Comparison of ENCODE assay signal across 8 mouse cellular contexts in the genomic region with DNA sequence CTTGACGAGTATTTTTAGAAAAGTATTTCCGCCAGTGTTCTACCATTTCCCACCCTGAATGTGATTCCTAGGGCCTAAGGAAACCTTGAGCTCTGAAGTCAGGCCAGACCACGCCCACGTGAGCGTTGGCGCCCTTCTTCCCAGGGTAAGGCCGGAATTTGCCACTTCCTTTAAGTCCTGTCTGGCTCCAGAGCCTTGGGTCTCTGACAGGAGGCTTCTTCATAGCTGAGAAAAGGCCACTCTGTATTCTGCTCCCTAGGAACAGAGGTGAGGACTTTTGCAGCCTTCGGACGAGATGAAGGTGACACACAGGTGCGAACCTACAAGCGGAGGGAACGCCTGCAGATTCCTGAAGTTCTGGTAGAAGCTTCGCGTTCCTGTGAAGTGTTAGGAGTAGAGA. TPM values are rescaled to one million over a fixed set of nuclear protein-coding genes. Genes with fewer than 3 reads are reported as not detected.
DNase-seq lines count a peak whose midpoint lies in the region; ATAC-seq lines count a peak whose summit lies in the region.

Gene Ptdss2, plus strand, starts transcription at position 138 of the 400 bp plus-strand sequence.

- no peaks in the 10 kb centered on the region; the same call in 1 of the 2 replicates for H3K27me3 ChIP-seq in forebrain, embryonic 11.5 days (ENCODE audit: control insufficient read depth, insufficient read depth, low read length)

- intact Hi-C loops in heart, postnatal 25 days (cut with DNase I), result loop anchor here (2.0 kb wide), 1 partner anchor 45 kb away; no protein-coding TSS in a partner anchor

- no peak for ATAC-seq in forebrain, embryonic 11.5 days (replicated peaks; ENCODE audit: low FRiP score)

- H3K4me3 ChIP-seq in forebrain, embryonic 11.5 days (ENCODE audit: low read depth, low read length), result peak within 1 kb of the TSS; percentile 43

- WGBS in forebrain, embryonic 11.5 days, result 53% methylated on average over 14 of the region's 14 CpGs

- H3K9ac ChIP-seq in forebrain, embryonic 11.5 days (ENCODE audit: low read length), result peak within 1 kb of the TSS; percentile 59

- no peaks in the 10 kb centered on the region for H3K36me3 ChIP-seq in forebrain, embryonic 11.5 days (ENCODE audit: control insufficient read depth, insufficient read depth, low read length)

- peak; percentile 5 for DNase-seq in thymus, postnatal 14 days
- no peak for DNase-seq in thymus, adult 18-20 months
- no peak for DNase-seq in forebrain, embryonic 11.5 days (ENCODE audit: low spot score)
- peak; percentile 38 for DNase-seq in heart, postnatal 25 days (ENCODE audit: low spot score)
- DNase-seq in layer of hippocampus, postnatal 14 days (ENCODE audit: low spot score in 2 of 2), result no peak
- peak; percentile 74 for DNase-seq in lung, postnatal 25 days (ENCODE audit: low spot score)
- no peak for DNase-seq in right cerebral cortex, adult 2 months (ENCODE audit: low spot score in 2 of 2)
- DNase-seq in thymus, postnatal 25 days, result no peak

- H3K4me1 ChIP-seq in forebrain, embryonic 11.5 days (replicated peaks; ENCODE audit: control insufficient read depth, insufficient read depth, low read length), result no peaks in the 10 kb centered on the region

- peak within 1 kb of the TSS; percentile 59; the same call in 1 of the 2 replicates for H3K27ac ChIP-seq in forebrain, embryonic 11.5 days (ENCODE audit: low read depth, low read length)

- H3K4me2 ChIP-seq in forebrain, embryonic 11.5 days (ENCODE audit: low read depth, low read length, severe bottlenecking), result peak within 1 kb of the TSS; percentile 64

- H3K9me3 ChIP-seq in forebrain, embryonic 11.5 days (ENCODE audit: control insufficient read depth, low read length), result no peaks in the 10 kb centered on the region

RNA-seq across cellular contexts. Expression of gene Ptdss2, which starts in this region (rescaled TPM):
- 70.9 and 75.3 TPM in 2 replicates for polyA plus RNA-seq in forebrain, embryonic 11.5 days (2014; fragmentation: Nextera tagmentation; extraction: Ambion mirVana)
- 10 to 100 TPM; 32.1 to 33.4 TPM for total RNA-seq in heart, postnatal 25 days (2021)
- total RNA-seq in layer of hippocampus, postnatal 14 days (2021), result 10 to 100 TPM; 67.8 to 71.3 TPM

Comparison
In these comparisons a context has a peak if more than half of its experiments do, and no peak if none do; other contexts are left out.
1. DNase-seq: peak in thymus, postnatal 14 days (single experiment), heart, postnatal 25 days (single experiment) and lung, postnatal 25 days (single experiment); none in thymus, adult 18-20 months (0 of 2), forebrain, embryonic 11.5 days (single experiment), layer of hippocampus, postnatal 14 days (0 of 2), right cerebral cortex, adult 2 months (0 of 2) and thymus, postnatal 25 days (single experiment).